Mouse (Mus musculus): ENCODE results near the gene Lcn2. TPM values are rescaled to one million over a fixed set of nuclear protein-coding genes. Genes with fewer than 3 reads are reported as not detected.

The Lcn2 gene
- 0.91 and 0.98 TPM in 2 replicates for polyA plus RNA-seq (2015; fragmentation: Nextera tagmentation; extraction: Ambion mirVana)

- no peak for ATAC-seq (ENCODE audit: extremely low read depth, insufficient number of reproducible peaks, low FRiP score, low TSS enrichment)
- Histone ChIP-seq H3K4me2 (no peak within 1 kb of the TSS), H3K36me3 (no peaks in the 10 kb centered on the region), H3K4me3 (no peak within 1 kb of the TSS), H3K9ac (no peak within 1 kb of the TSS), H3K4me1 (peaks cover 7% of the 10 kb centered on the region; the same call in 1 of the 2 replicates), H3K27me3 (replicated peaks) (peaks cover 40% of the 10 kb centered on the region), H3K9me3 (no peaks in the 10 kb centered on the region), H3K27ac (replicated peaks) (no peak within 1 kb of the TSS)
- WGBS = 61% methylated on average over 5 of the region's 5 CpGs
Measured at GRCm38 (mm10) chr2:32387706-32388490, at the start of gene Lcn2. TSS of gene Lcn2 (minus strand) at chr2:32388252.

- Histone ChIP-seq H3K4me3 (no peak overlapping the region), H3K27me3 (replicated peaks) (no peaks in the 10 kb centered on the region), H3K36me3 (no peaks in the 10 kb centered on the region), H3K9me3 (no peaks in the 10 kb centered on the region), H3K4me1 (peaks cover 57% of the 10 kb centered on the region), H3K4me2 (no peak overlapping the region), H3K27ac (replicated peaks) (peak overlapping the region; percentile 84), H3K9ac (peak overlapping the region; percentile 20; the same call in 1 of the 2 replicates)
- 67% methylated on average over 2 of the region's 2 CpGs for WGBS
- no peak for ATAC-seq (ENCODE audit: extremely low read depth, insufficient number of reproducible peaks, low FRiP score, low TSS enrichment)
Measured at GRCm38 (mm10) chr2:32437612-32438166, 49.6 kb upstream of the Lcn2 start.

- peak overlapping the region; percentile 41 for H3K9ac ChIP-seq
- H3K4me1 ChIP-seq = peaks cover 51% of the 10 kb centered on the region
- no peaks in the 10 kb centered on the region for H3K9me3 ChIP-seq
- 51% methylated on average over 3 of the region's 3 CpGs for WGBS
- no peak overlapping the region for H3K4me2 ChIP-seq
- no peaks in the 10 kb centered on the region for H3K36me3 ChIP-seq
- peak overlapping the region; percentile 84 for H3K27ac ChIP-seq (replicated peaks)
- no peak overlapping the region for H3K4me3 ChIP-seq
- H3K27me3 ChIP-seq (replicated peaks) = no peaks in the 10 kb centered on the region
- no peak; the same call in 1 of the 2 replicates for ATAC-seq (ENCODE audit: extremely low read depth, insufficient number of reproducible peaks, low FRiP score, low TSS enrichment)
Measured at GRCm38 (mm10) chr2:32436686-32437372, 48.8 kb upstream of the Lcn2 start.

GRCm38 (mm10) chr2:32430701-32431676 lies 42.9 kb upstream of the Lcn2 start:
- Histone ChIP-seq H3K4me3 (peak overlapping the region; percentile 58), H3K27me3 (replicated peaks) (no peaks in the 10 kb centered on the region), H3K4me1 (peaks cover 46% of the 10 kb centered on the region), H3K9ac (peak overlapping the region; percentile 81), H3K4me2 (peak overlapping the region; percentile 78), H3K36me3 (peaks cover 4% of the 10 kb centered on the region; the same call in 1 of the 2 replicates), H3K27ac (replicated peaks) (peak overlapping the region; percentile 84), H3K9me3 (no peaks in the 10 kb centered on the region)
- peak; percentile 84 for ATAC-seq (ENCODE audit: extremely low read depth, insufficient number of reproducible peaks, low FRiP score, low TSS enrichment)
- WGBS = 12% methylated on average over 18 of the region's 18 CpGs

GRCm38 (mm10) chr2:32429215-32429891 lies 41.3 kb upstream of the Lcn2 start:
- Histone ChIP-seq H3K9ac (peak overlapping the region; percentile 12; the same call in 1 of the 2 replicates), H3K4me2 (no peak overlapping the region), H3K9me3 (no peaks in the 10 kb centered on the region), H3K36me3 (peaks cover 4% of the 10 kb centered on the region; the same call in 1 of the 2 replicates), H3K27me3 (replicated peaks) (no peaks in the 10 kb centered on the region), H3K4me3 (no peak overlapping the region), H3K27ac (replicated peaks) (0 out of 2 replicates have a peak overlapping the region, but pooled peaks have one; percentile 53), H3K4me1 (peaks cover 57% of the 10 kb centered on the region)
- 64% methylated on average over 4 of the region's 4 CpGs for WGBS
- ATAC-seq (ENCODE audit: extremely low read depth, insufficient number of reproducible peaks, low FRiP score, low TSS enrichment) = no peak

- Histone ChIP-seq H3K27ac (replicated peaks) (peak overlapping the region; percentile 53; the same call in 1 of the 2 replicates), H3K4me2 (peak overlapping the region; percentile 35), H3K36me3 (peaks cover 4% of the 10 kb centered on the region; the same call in 1 of the 2 replicates), H3K4me1 (peaks cover 66% of the 10 kb centered on the region), H3K9me3 (no peaks in the 10 kb centered on the region), H3K4me3 (no peak overlapping the region), H3K9ac (peak overlapping the region; percentile 12; the same call in 1 of the 2 replicates), H3K27me3 (replicated peaks) (no peaks in the 10 kb centered on the region)
- 56% methylated on average over 8 of the region's 8 CpGs for WGBS
- ATAC-seq (ENCODE audit: extremely low read depth, insufficient number of reproducible peaks, low FRiP score, low TSS enrichment) = no peak
Measured at GRCm38 (mm10) chr2:32428262-32428722, 40.2 kb upstream of the Lcn2 start.

- Histone ChIP-seq H3K9me3 (no peaks in the 10 kb centered on the region), H3K4me1 (peaks cover 72% of the 10 kb centered on the region), H3K27me3 (replicated peaks) (no peaks in the 10 kb centered on the region), H3K36me3 (peaks cover 4% of the 10 kb centered on the region; the same call in 1 of the 2 replicates), H3K4me2 (no peak overlapping the region), H3K4me3 (no peak overlapping the region), H3K9ac (no peak overlapping the region), H3K27ac (replicated peaks) (no peak overlapping the region)
- ATAC-seq (ENCODE audit: extremely low read depth, insufficient number of reproducible peaks, low FRiP score, low TSS enrichment) = no peak
- WGBS = 82% methylated on average over 5 of the region's 5 CpGs
Measured at GRCm38 (mm10) chr2:32427720-32428119, 39.7 kb upstream of the Lcn2 start.

- no peak overlapping the region for H3K4me2 ChIP-seq
- H3K4me3 ChIP-seq = no peak overlapping the region
- H3K4me1 ChIP-seq = peaks cover 77% of the 10 kb centered on the region
- H3K9ac ChIP-seq = no peak overlapping the region
- ATAC-seq (ENCODE audit: extremely low read depth, insufficient number of reproducible peaks, low FRiP score, low TSS enrichment) = no peak
- WGBS = 88% methylated on average over 1 of the region's 1 CpGs
- no peaks in the 10 kb centered on the region for H3K27me3 ChIP-seq (replicated peaks)
- peaks cover 5% of the 10 kb centered on the region; the same call in 1 of the 2 replicates for H3K36me3 ChIP-seq
- no peak overlapping the region; the same call in 1 of the 2 replicates for H3K27ac ChIP-seq (replicated peaks)
- H3K9me3 ChIP-seq = no peaks in the 10 kb centered on the region
Measured at GRCm38 (mm10) chr2:32426141-32426540, 38.1 kb upstream of the Lcn2 start.

- Histone ChIP-seq H3K9ac (0 out of 2 replicates have a peak overlapping the region, but pooled peaks have one; percentile 48), H3K4me2 (no peak overlapping the region), H3K27me3 (replicated peaks) (no peaks in the 10 kb centered on the region), H3K4me3 (no peak overlapping the region), H3K4me1 (peaks cover 74% of the 10 kb centered on the region), H3K27ac (replicated peaks) (peak overlapping the region; percentile 91; the same call in 1 of the 2 replicates), H3K36me3 (peaks cover 11% of the 10 kb centered on the region), H3K9me3 (no peaks in the 10 kb centered on the region)
- WGBS = 51% methylated on average over 5 of the region's 5 CpGs
- ATAC-seq (ENCODE audit: extremely low read depth, insufficient number of reproducible peaks, low FRiP score, low TSS enrichment) = no peak
Measured at GRCm38 (mm10) chr2:32425568-32425967, 37.5 kb upstream of the Lcn2 start.

GRCm38 (mm10) chr2:32424796-32425195 lies 36.7 kb upstream of the Lcn2 start:
- Histone ChIP-seq H3K36me3 (peaks cover 19% of the 10 kb centered on the region), H3K4me3 (no peak overlapping the region), H3K27ac (replicated peaks) (peak overlapping the region; percentile 91), H3K9me3 (no peaks in the 10 kb centered on the region), H3K9ac (peak overlapping the region; percentile 48), H3K4me2 (peak overlapping the region; percentile 70; the same call in 1 of the 2 replicates), H3K27me3 (replicated peaks) (no peaks in the 10 kb centered on the region), H3K4me1 (peaks cover 66% of the 10 kb centered on the region)
- ATAC-seq (ENCODE audit: extremely low read depth, insufficient number of reproducible peaks, low FRiP score, low TSS enrichment) = no peak
- WGBS = 43% methylated on average over 3 of the region's 3 CpGs

Measured in heart, embryonic 13.5 days (tissue).